Mouse (Mus musculus) midbrain, postnatal 0 days (tissue): ENCODE results near the gene Robo2. TPM values are rescaled to one million over a fixed set of nuclear protein-coding genes. Genes with fewer than 3 reads are reported as not detected.

Experiments used
- ATAC-seq: fragments of 200-750 bp; cut with Nextera tagmentation; 2 replicates; pipeline ENCODE4 v1.8.0; 2017; ENCODE audit warnings: moderate number of reproducible peaks, mild to moderate bottlenecking, moderate TSS enrichment, moderate library complexity; ENCODE audit not compliant: low FRiP score
- DNase-seq: peaks from one replicate; pipeline ENCODE4 v3.0.0-alpha.2; 2015; ENCODE audit warnings: low spot score
- H3K27ac ChIP-seq: fragments of 300-500 bp; sonication (generic); 2 replicates; pipeline ENCODE4 v1.5.1; 2014; ENCODE audit warnings: low read depth, mild to moderate bottlenecking, low read length, mixed read lengths
- H3K27me3 ChIP-seq: fragments of 300-500 bp; sonication (generic); 2 replicates; pipeline ENCODE4 v1.6.1; 2014; ENCODE audit warnings: low read length, control low read depth, mixed read lengths; ENCODE audit not compliant: insufficient read depth
- H3K36me3 ChIP-seq: fragments of 300-500 bp; sonication (generic); 2 replicates; pipeline ENCODE4 v1.6.1; 2014; ENCODE audit warnings: low read length, control low read depth, mixed read lengths; ENCODE audit not compliant: insufficient read depth
- H3K4me1 ChIP-seq: fragments of 300-500 bp; sonication (generic); 2 replicates; pipeline ENCODE4 v1.6.1; 2014; ENCODE audit warnings: mild to moderate bottlenecking, control low read depth, antibody characterized with exemption, low read length, mixed read lengths; ENCODE audit not compliant: insufficient read depth
- H3K4me2 ChIP-seq: fragments of 300-500 bp; sonication (generic); 2 replicates; pipeline ENCODE4 v1.6.1; 2014; ENCODE audit warnings: low read depth, mild to moderate bottlenecking, low read length, mixed read lengths; ENCODE audit not compliant: poor library complexity, severe bottlenecking
- H3K4me3 ChIP-seq: fragments of 300-500 bp; sonication (generic); 2 replicates; pipeline ENCODE4 v1.5.1; 2014; ENCODE audit warnings: low read depth, mild to moderate bottlenecking, low read length, moderate library complexity
- H3K9ac ChIP-seq: fragments of 300-500 bp; sonication (generic); replicated peaks from 2 replicates; pipeline ENCODE4 v1.6.1; 2014; ENCODE audit warnings: mild to moderate bottlenecking, low read length, moderate library complexity, mixed read lengths; ENCODE audit not compliant: poor library complexity, severe bottlenecking
- H3K9me3 ChIP-seq: fragments of 300-500 bp; sonication (generic); 2 replicates; pipeline ENCODE4 v1.6.1; 2016; ENCODE audit warnings: low read length, control low read depth
- CTCF ChIP-seq: IDR thresholded peaks from 2 replicates; pipeline ENCODE4 v1.5.1; 2016; ENCODE audit warnings: antibody characterized with exemption, mild to moderate bottlenecking
- WGBS: fragments of 180-500 bp; shearing (Covaris S2); extraction: QIAGEN DNeasy Blood & Tissue Kit; methylation state at CpG from one replicate; pipeline ENCODE4 v1.1.7; 2014; 5-methylcytosine and 5-hydroxymethylcytosine counted together
- polyA plus RNA-seq: library from polyadenylated mRNA; unstranded; fragments of >200 nt; fragmentation: Nextera tagmentation; extraction: Ambion mirVana; gene quantifications from 2 replicates; pipeline ENCODE4 v1.2.1, GENCODE M21; 2015
- total RNA-seq: library from RNA; depleted of rRNA; stranded (reverse); fragments of >200 nt; gene quantifications from 2 replicates; pipeline ENCODE4 v1.2.3, GENCODE M21; 2014

Robo2 gene
- total and polyA plus RNA-seq, 2 experiments from 2014 or later, result 49.8 to 134 TPM

DNA sequence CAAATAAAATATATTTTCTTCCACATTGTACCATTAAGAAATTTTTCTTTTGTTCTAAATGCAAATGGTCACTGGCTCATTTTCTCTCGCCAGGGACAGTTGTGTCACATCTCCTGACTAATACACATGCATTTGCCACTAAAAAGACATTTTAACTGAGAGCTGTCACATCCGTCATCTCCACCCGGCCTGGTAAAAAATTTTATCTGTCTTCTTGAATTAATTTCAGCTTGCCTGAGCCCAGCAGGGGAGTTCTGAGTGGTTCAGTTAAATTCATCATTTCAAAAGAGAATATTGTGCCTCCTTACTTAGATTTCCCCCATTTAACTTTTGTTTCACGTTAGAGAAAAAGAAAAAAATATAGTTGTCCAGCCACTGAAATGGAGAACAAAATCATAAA lies 98.4 kb downstream of the Robo2 start:
- no peak overlapping the region for H3K4me3 ChIP-seq
- H3K9ac ChIP-seq, result no peak overlapping the region
- no peaks in the 10 kb centered on the region for H3K4me1 ChIP-seq
- peak; percentile 51 for DNase-seq
- H3K27ac ChIP-seq, result no peak overlapping the region
- no peak overlapping the region for H3K4me2 ChIP-seq
- H3K9me3 ChIP-seq, result no peaks in the 10 kb centered on the region
- ATAC-seq, result no peak
- WGBS, result 36% methylated on average over 4 of the region's 4 CpGs
- H3K36me3 ChIP-seq, result no peaks in the 10 kb centered on the region
- H3K27me3 ChIP-seq, result no peaks in the 10 kb centered on the region
- TF ChIP-seq CTCF, result no peak

DNA sequence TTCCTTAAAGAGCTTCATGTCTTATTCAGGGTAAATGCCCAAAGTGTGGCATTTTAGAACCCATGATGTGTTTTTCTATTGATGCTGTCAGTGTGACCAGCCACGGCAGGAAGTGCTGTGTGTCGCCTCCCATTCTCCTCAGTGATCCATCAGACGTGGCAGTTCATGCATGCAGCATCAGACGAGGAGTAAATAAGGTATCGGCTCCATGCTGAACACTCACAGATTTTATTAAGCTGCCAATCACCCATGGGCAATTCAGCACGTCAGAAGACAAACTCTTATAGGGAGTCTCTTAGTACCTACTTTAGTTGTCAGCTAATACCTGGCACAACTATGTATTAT lies 104.1 kb downstream of the Robo2 start:
- 29% methylated on average over 6 of the region's 6 CpGs for WGBS
- ATAC-seq (no peak), DNase-seq (peak; percentile 10)
- H3K9ac ChIP-seq, result no peak overlapping the region
- H3K27ac ChIP-seq, result no peak overlapping the region
- H3K27me3 ChIP-seq, result no peaks in the 10 kb centered on the region
- no peaks in the 10 kb centered on the region for H3K4me1 ChIP-seq
- H3K36me3 ChIP-seq, result no peaks in the 10 kb centered on the region
- H3K4me2 ChIP-seq, result no peak overlapping the region
- H3K4me3 ChIP-seq, result no peak overlapping the region
- no peak for TF ChIP-seq CTCF
- H3K9me3 ChIP-seq, result no peaks in the 10 kb centered on the region

DNA sequence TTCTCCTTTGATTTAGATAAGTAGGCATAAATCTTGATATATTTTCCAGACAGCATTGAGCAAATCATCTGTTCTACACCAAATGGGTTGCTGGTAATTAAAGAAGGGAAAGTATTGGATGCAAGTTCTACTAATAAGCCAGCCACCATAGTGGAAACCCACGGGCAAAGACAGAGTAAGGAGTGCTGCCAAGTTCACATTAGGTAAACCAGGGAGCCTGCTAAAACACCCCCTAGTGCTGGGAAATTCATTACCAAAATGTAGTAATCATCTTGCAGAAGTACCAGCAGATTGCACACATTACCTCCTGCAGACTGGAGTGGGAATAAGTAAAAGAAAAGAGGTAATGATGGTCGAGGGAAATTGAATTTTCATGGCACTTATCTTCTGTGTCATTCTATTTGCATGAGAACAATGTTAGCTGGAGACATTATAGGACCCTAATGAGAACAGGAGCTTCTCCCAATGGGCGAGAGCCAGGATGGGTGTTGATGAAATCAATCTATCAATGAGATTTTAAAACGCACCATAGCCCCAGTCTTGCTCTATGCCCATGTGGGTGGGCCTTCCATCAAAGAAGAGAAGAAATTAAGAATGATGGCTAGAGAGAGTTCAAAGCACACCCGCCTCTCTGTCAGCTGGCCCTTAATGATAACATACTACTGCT lies 104.6 kb downstream of the Robo2 start:
- Histone ChIP-seq H3K9ac (no peak overlapping the region), H3K4me1 (no peaks in the 10 kb centered on the region), H3K27me3 (no peaks in the 10 kb centered on the region), H3K36me3 (no peaks in the 10 kb centered on the region), H3K4me2 (no peak overlapping the region), H3K27ac (no peak overlapping the region), H3K9me3 (no peaks in the 10 kb centered on the region), H3K4me3 (no peak overlapping the region)
- no peak for TF ChIP-seq CTCF
- no peak for ATAC-seq
- DNase-seq, result peak; percentile 16
- WGBS, result 42% methylated on average over 5 of the region's 5 CpGs

DNA sequence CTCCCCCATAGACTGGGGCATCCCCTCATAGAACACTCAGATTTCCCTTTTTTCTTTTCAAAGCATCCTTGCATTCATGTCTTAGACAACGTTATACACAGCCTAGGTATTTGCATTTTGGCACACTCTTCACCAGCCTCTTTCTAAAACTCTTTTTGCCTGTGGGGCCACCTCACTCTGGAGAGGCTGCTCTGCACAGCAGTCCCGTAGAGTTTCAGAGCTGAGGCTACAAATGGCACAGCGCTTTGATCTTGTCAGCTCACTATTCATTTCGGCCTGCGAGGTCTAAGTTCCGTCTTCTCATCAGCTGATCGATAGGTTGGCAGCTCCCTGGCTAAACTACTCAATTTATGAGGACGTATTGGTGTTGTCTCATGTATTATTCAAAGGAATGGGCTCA lies 123.7 kb downstream of the Robo2 start:
- WGBS, result 41% methylated on average over 8 of the region's 8 CpGs

DNA sequence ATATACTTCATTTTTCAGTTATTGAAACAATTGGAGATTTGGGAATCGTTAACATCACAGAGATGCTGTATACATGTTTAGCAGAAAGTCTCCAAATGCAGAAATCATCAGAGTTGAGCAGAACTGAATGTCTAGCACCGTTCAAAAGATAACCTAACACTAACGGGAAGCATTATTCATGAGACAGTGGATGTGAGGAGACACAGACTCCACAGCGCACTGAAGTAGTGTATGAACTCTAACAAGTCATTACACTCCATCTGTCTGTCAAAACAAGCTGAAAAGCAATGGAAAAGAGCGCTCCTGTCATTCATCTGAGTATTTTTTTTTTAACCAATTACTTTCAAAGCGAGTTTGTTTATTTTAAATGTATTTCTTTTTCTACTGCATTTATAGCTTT lies 129.1 kb downstream of the Robo2 start:
- no peak for DNase-seq
- 71% methylated on average over 6 of the region's 6 CpGs for WGBS

More for the DNA sequence above, 123.7 kb downstream of the Robo2 start:
- DNase-seq (peak; percentile 17), ATAC-seq (0 out of 2 replicates have a peak, but pooled peaks have one; percentile 54)
- Histone ChIP-seq H3K9me3 (no peaks in the 10 kb centered on the region), H3K4me2 (no peak overlapping the region), H3K4me1 (no peaks in the 10 kb centered on the region), H3K27me3 (no peaks in the 10 kb centered on the region), H3K27ac (no peak overlapping the region), H3K36me3 (no peaks in the 10 kb centered on the region), H3K4me3 (no peak overlapping the region), H3K9ac (no peak overlapping the region)
- no peak for TF ChIP-seq CTCF

DNA sequence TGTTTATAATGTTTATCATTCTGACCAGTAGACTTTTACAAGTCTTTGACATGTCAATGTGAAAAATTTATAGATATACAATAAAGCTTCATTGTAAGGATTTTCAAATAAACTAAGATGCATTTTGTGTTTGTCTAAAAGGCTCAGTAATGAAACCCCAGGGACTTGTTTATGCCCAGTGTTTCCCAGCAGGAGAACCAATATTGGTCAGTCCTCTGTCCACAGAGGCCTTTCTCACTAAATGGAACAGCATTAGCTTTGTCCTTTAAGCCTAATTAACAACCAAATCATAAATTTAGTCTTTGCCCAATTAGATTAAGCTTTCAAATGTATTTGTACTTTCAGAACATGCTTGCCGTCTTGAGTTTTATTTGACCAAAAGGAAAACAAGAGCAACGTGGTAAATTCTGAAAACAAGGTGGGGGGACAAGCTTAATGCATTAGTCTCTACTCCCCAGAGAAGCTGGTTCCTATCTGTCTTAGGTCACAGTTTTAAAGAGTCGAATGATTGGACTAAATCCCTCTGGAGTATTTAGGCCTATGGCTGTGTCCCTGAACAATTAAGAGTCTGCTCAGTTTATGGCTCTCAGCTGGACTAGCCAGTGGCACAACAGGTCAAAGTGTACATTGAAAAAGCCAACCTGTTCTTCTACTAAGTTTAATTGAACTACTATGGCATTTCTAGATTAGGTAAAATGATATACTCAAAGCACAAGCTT lies 134.6 kb downstream of the Robo2 start:
- Histone ChIP-seq H3K4me3 (no peak overlapping the region), H3K4me2 (no peak overlapping the region), H3K9me3 (no peaks in the 10 kb centered on the region), H3K4me1 (no peaks in the 10 kb centered on the region), H3K27me3 (no peaks in the 10 kb centered on the region), H3K36me3 (no peaks in the 10 kb centered on the region), H3K27ac (no peak overlapping the region), H3K9ac (no peak overlapping the region)
- ATAC-seq, result no peak
- DNase-seq, result no peak
- WGBS, result 66% methylated on average over 3 of the region's 3 CpGs
- TF ChIP-seq CTCF, result no peak

More for the DNA sequence above, 129.1 kb downstream of the Robo2 start:
- H3K27ac ChIP-seq, result no peak overlapping the region
- TF ChIP-seq CTCF, result no peak
- no peak overlapping the region for H3K4me3 ChIP-seq
- H3K4me1 ChIP-seq, result no peaks in the 10 kb centered on the region
- H3K36me3 ChIP-seq, result no peaks in the 10 kb centered on the region
- H3K9ac ChIP-seq, result no peak overlapping the region
- no peaks in the 10 kb centered on the region for H3K9me3 ChIP-seq
- no peaks in the 10 kb centered on the region for H3K27me3 ChIP-seq
- ATAC-seq, result no peak
- H3K4me2 ChIP-seq, result no peak overlapping the region
